Mouse (Mus musculus): ENCODE data around the gene Gab2.

GRCm38 (mm10) chr7:97312856-97313255 lies 231.5 kb downstream of the Gab2 start:
- TF ChIP-seq POLR2A (IDR thresholded peaks at IDR 0.05; ENCODE audit: borderline replicate concordance, control insufficient read depth, low read depth, low read length) (no peak), CTCF (IDR thresholded peaks at IDR 0.05; ENCODE audit: control insufficient read depth, insufficient read depth, low read length) (no peak)

Measured in bone marrow, adult 2 months (tissue).